Mouse (Mus musculus): Measurements from ENCODE around the gene Gm13697.
"Not testable (repeated sequence)": the region's sequence is repeated elsewhere in the genome, so short reads cannot be mapped to it uniquely, and the experiment has no call there.

- TF ChIP-seq HCFC1 (IDR thresholded peaks at IDR 0.05; ENCODE audit: low read depth, low read length); KAT2A (IDR thresholded peaks at IDR 0.05; ENCODE audit: insufficient replicate concordance, low read length); CTCF (conservative IDR thresholded peaks at IDR 0.05 in 1 of 2, IDR thresholded peaks at IDR 0.05 in 1 of 2; ENCODE audit: low read depth in 2 of 2, low read length in 2 of 2); USF2 (conservative IDR thresholded peaks at IDR 0.05; ENCODE audit: low read depth, low read length); NRF1 (IDR thresholded peaks at IDR 0.05; ENCODE audit: low read depth, low read length); RCOR1 (conservative IDR thresholded peaks at IDR 0.05; ENCODE audit: low read depth, low read length); POLR2A (IDR thresholded peaks at IDR 0.05; ENCODE audit: low read depth, low read length); CHD1 (IDR thresholded peaks at IDR 0.05; ENCODE audit: low read depth, low read length); RAD21 (IDR thresholded peaks at IDR 0.05; ENCODE audit: low read depth, low read length); MAFK (IDR thresholded peaks at IDR 0.05; ENCODE audit: insufficient replicate concordance, low read length); ELF1 (IDR thresholded peaks at IDR 0.05; ENCODE audit: low read depth, low read length); ZKSCAN1 (IDR thresholded peaks at IDR 0.05; ENCODE audit: borderline replicate concordance, low read depth, low read length): not testable (repeated sequence)
Observed at GRCm38 (mm10) chr2:83990253-83990652, 5.7 kb downstream of the Gm13697 start, which contains the start of gene Gm13691.
